Comparison of ENCODE assay signal across 19 mouse cellular contexts in the genomic region with DNA sequence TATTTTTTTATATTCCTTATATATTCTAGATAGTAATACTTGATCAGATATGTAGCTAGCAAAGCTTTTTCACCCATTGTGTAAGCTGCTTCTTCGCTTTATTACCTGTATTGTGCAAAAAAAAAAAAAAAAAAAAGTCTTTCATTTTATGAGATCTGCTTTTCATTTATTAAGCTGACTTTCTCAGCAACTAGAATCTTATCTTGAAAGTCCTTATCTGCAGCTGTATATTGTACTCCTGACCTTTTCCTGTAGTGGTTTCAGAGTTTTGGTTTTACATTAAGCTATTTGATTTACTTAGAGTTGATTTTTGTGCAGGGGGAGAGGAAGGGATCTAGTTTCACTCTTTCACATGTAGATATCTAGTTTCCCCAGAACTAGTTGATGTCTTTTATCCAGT. TPM values are rescaled to one million over a fixed set of nuclear protein-coding genes. Genes with fewer than 3 reads are reported as not detected.
DNase-seq lines count a peak whose midpoint lies in the region; ATAC-seq and TF ChIP-seq lines count a peak whose summit lies in the region.
"Had no signal": no experiment of that assay in that cellular context is flagged by ENCODE, and none has a peak within 500 bp of the region (broad histone marks: within the 10 kb centered on the region; RNA-seq: fewer than 3 reads in every experiment).

No protein-coding gene starts in this region.

- no peaks in the 10 kb centered on the region for H3K27me3 ChIP-seq in intestine, embryonic 15.5 days (replicated peaks)
- H3K27me3 ChIP-seq in intestine, postnatal 0 days (replicated peaks; ENCODE audit: control insufficient read depth, insufficient read depth, low read length) = no peaks in the 10 kb centered on the region
- no peaks in the 10 kb centered on the region for H3K27me3 ChIP-seq in stomach, postnatal 0 days (ENCODE audit: control insufficient read depth, insufficient read depth, low read length)
- H3K27me3 ChIP-seq: embryonic facial prominence, embryonic 12.5 days; forebrain, embryonic 13.5 days had no signal

- H3K27ac ChIP-seq in intestine, embryonic 15.5 days = no peak overlapping the region
- H3K27ac ChIP-seq in intestine, postnatal 0 days (ENCODE audit: low read depth, low read length) = no peak overlapping the region
- H3K27ac ChIP-seq in stomach, postnatal 0 days (replicated peaks) = no peak overlapping the region
- H3K27ac ChIP-seq: embryonic facial prominence, embryonic 10.5 days; embryonic facial prominence, embryonic 12.5 days; forebrain, embryonic 13.5 days had no signal

- H3K9me3 ChIP-seq in intestine, embryonic 15.5 days = no peaks in the 10 kb centered on the region
- no peaks in the 10 kb centered on the region for H3K9me3 ChIP-seq in intestine, postnatal 0 days (ENCODE audit: control insufficient read depth)
- no peaks in the 10 kb centered on the region for H3K9me3 ChIP-seq in stomach, postnatal 0 days (ENCODE audit: control insufficient read depth, low read length)
- H3K9me3 ChIP-seq: embryonic facial prominence, embryonic 10.5 days; embryonic facial prominence, embryonic 12.5 days; forebrain, embryonic 13.5 days had no signal

- peak; percentile 89 for DNase-seq in 416B (ENCODE audit: low read depth)
- DNase-seq in stomach, postnatal 0 days (ENCODE audit: low spot score) = no peak
- no peak for DNase-seq in left cerebral cortex, postnatal 4 days
- DNase-seq: adrenal gland, adult 8-10 months; adrenal gland, postnatal 14 days; adrenal gland, postnatal 36 days; cerebellum, adult 11-12 months; cerebellum, adult 2 months; cerebellum, adult 9-10 months; cerebellum, postnatal 10 days; cerebellum, postnatal 25 days had no signal

- no peak for TF ChIP-seq EP300 in stomach, postnatal 0 days (optimal IDR thresholded peaks at IDR 0.05)

- H3K4me3 ChIP-seq in intestine, embryonic 15.5 days (replicated peaks) = no peak overlapping the region
- no peak overlapping the region for H3K4me3 ChIP-seq in intestine, postnatal 0 days (ENCODE audit: low read depth, low read length)
- no peak overlapping the region for H3K4me3 ChIP-seq in stomach, postnatal 0 days (ENCODE audit: low read depth, low read length)
- H3K4me3 ChIP-seq: embryonic facial prominence, embryonic 10.5 days; embryonic facial prominence, embryonic 12.5 days; forebrain, embryonic 13.5 days had no signal

- TF ChIP-seq CTCF in intestine, postnatal 0 days (IDR thresholded peaks at IDR 0.05; ENCODE audit: low read depth) = no peak
- no peak for TF ChIP-seq CTCF in stomach, postnatal 0 days (IDR thresholded peaks at IDR 0.05; ENCODE audit: low read depth)

- intact Hi-C loops in left cerebral cortex, postnatal 4 days (cut with DNase I) = no loop called here

- H3K4me2 ChIP-seq in intestine, embryonic 15.5 days (replicated peaks) = no peak overlapping the region
- H3K4me2 ChIP-seq in intestine, postnatal 0 days (replicated peaks; ENCODE audit: low read depth) = no peak overlapping the region
- no peak overlapping the region for H3K4me2 ChIP-seq in stomach, postnatal 0 days (replicated peaks; ENCODE audit: low read depth)
- H3K4me2 ChIP-seq: embryonic facial prominence, embryonic 12.5 days; forebrain, embryonic 13.5 days had no signal

- 69% methylated on average over 1 of the region's 1 CpGs for WGBS in intestine, embryonic 15.5 days
- 40% methylated on average over 1 of the region's 1 CpGs for WGBS in intestine, postnatal 0 days
- WGBS in stomach, postnatal 0 days = 71% methylated on average over 1 of the region's 1 CpGs

- no peak overlapping the region for H3K9ac ChIP-seq in intestine, embryonic 15.5 days
- H3K9ac ChIP-seq in intestine, postnatal 0 days (ENCODE audit: low read depth, low read length) = no peak overlapping the region
- H3K9ac ChIP-seq in stomach, postnatal 0 days (ENCODE audit: low read length) = no peak overlapping the region
- H3K9ac ChIP-seq: embryonic facial prominence, embryonic 12.5 days; forebrain, embryonic 13.5 days had no signal

- H3K4me1 ChIP-seq in intestine, embryonic 15.5 days (replicated peaks) = no peaks in the 10 kb centered on the region
- H3K4me1 ChIP-seq in intestine, postnatal 0 days (replicated peaks; ENCODE audit: control insufficient read depth, insufficient read depth, low read length) = no peaks in the 10 kb centered on the region
- no peaks in the 10 kb centered on the region for H3K4me1 ChIP-seq in stomach, postnatal 0 days (replicated peaks; ENCODE audit: control insufficient read depth, insufficient read depth)
- H3K4me1 ChIP-seq: embryonic facial prominence, embryonic 10.5 days; embryonic facial prominence, embryonic 12.5 days; forebrain, embryonic 13.5 days had no signal

- peak; percentile 80 for ATAC-seq in intestine, embryonic 15.5 days
- peak; percentile 53; the same call in 1 of the 2 replicates for ATAC-seq in intestine, postnatal 0 days
- no peak for ATAC-seq in stomach, postnatal 0 days (ENCODE audit: low FRiP score, low TSS enrichment)
- ATAC-seq: activated CD4-positive, CD25-positive, alpha-beta regulatory T cell, adult 4 months; forebrain, embryonic 13.5 days; forebrain, embryonic 16.5 days; Patski had no signal

- no peaks in the 10 kb centered on the region for H3K36me3 ChIP-seq in intestine, embryonic 15.5 days
- no peaks in the 10 kb centered on the region for H3K36me3 ChIP-seq in intestine, postnatal 0 days (ENCODE audit: control insufficient read depth, insufficient read depth)
- no peaks in the 10 kb centered on the region for H3K36me3 ChIP-seq in stomach, postnatal 0 days (ENCODE audit: control insufficient read depth, insufficient read depth, low read length)
- H3K36me3 ChIP-seq: embryonic facial prominence, embryonic 10.5 days; embryonic facial prominence, embryonic 12.5 days had no signal

RNA-seq across cellular contexts. Expression of gene G2e3, which starts 10.8 kb away (rescaled TPM):
- 26.4 and 29.6 TPM in 2 replicates for polyA plus RNA-seq in intestine, embryonic 15.5 days (2015; fragmentation: Nextera tagmentation; extraction: Ambion mirVana)
- polyA plus RNA-seq in intestine, postnatal 0 days (2015; fragmentation: Nextera tagmentation; extraction: Ambion mirVana) = 7.4 and 7.5 TPM in 2 replicates
- 7.2 and 11.4 TPM in 2 replicates for polyA plus RNA-seq in stomach, postnatal 0 days (2015; fragmentation: Nextera tagmentation; extraction: Ambion mirVana)
- 10 to 100 TPM; 23.1 to 23.9 TPM for total RNA-seq in left cerebral cortex, postnatal 4 days (2021)

RNA-seq across cellular contexts. Expression of gene Scfd1, which starts 40.3 kb away (rescaled TPM):
- polyA plus RNA-seq in intestine, embryonic 15.5 days (2015; fragmentation: Nextera tagmentation; extraction: Ambion mirVana) = 73.7 and 77.4 TPM in 2 replicates
- polyA plus RNA-seq in intestine, postnatal 0 days (2015; fragmentation: Nextera tagmentation; extraction: Ambion mirVana) = 68.5 and 69.6 TPM in 2 replicates
- polyA plus RNA-seq in stomach, postnatal 0 days (2015; fragmentation: Nextera tagmentation; extraction: Ambion mirVana) = 59.7 and 61.8 TPM in 2 replicates
- total RNA-seq in left cerebral cortex, postnatal 4 days (2021) = 10 to 100 TPM; 45.4 to 46.9 TPM
